Mouse (Mus musculus): Measurements from ENCODE around the gene Bpi.

GRCm38 (mm10) chr2:158211764-158212471 lies 46.0 kb upstream of the Bpi start:
- peak; percentile 44 for TF ChIP-seq CTCF (IDR thresholded peaks at IDR 0.05)
- TF ChIP-seq EP300 (IDR thresholded peaks at IDR 0.05), result no peak

Measured in lung, postnatal 0 days (tissue).